In the genomic region with DNA sequence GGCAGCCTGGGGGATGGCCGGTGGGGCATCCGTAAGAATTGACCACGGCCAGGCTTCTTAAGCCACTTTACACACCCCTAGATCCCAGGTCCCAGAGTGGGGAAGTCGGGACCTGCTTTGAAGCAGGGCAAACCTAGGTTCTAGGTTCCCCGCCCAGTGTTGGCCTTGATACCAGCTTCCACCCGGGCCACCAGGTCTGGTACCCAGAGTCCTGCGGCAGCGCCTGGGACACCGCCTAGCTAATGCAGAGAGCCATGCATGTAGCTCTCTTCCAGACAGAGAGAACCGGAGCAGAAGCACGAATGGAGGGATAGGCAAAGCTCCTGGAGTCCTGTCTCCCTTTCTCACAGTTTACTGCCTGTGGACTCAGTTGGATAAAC, we compare ENCODE assay signal across 8 mouse cellular contexts. TPM values are rescaled to one million over a fixed set of nuclear protein-coding genes. Genes with fewer than 3 reads are reported as not detected.
DNase-seq lines count a peak whose midpoint lies in the region; ATAC-seq and TF ChIP-seq lines count a peak whose summit lies in the region.

No protein-coding gene starts in this region.

- peaks cover 7 to 18% of the 10 kb centered on the region in 2 experiments for H3K4me1 ChIP-seq in ES-E14 (ENCODE audit: control insufficient read depth in 2 of 2, insufficient read depth in 2 of 2, low read length in 2 of 2, poor library complexity in 1 of 2)
- H3K4me1 ChIP-seq in embryonic facial prominence, embryonic 10.5 days, result peaks cover 17% of the 10 kb centered on the region

- in situ Hi-C loops in ES-E14 (cut with MboI; ENCODE audit: low sequenced_read_pairs in 2 of 2, unreplicated experiment in 2 of 2), result no loop called here

- H3K27ac ChIP-seq in ES-E14 (ENCODE audit: insufficient read depth, low read depth, low read length, poor library complexity, severe bottlenecking), result peak overlapping the region; percentile 92
- H3K27ac ChIP-seq in embryonic facial prominence, embryonic 10.5 days (replicated peaks), result peak overlapping the region; percentile 87

- peaks cover 23% of the 10 kb centered on the region for H3K27me3 ChIP-seq in embryonic facial prominence, embryonic 10.5 days (replicated peaks; ENCODE audit: low read depth, poor library complexity, severe bottlenecking)

- peak overlapping the region; percentile 87 for H3K9ac ChIP-seq in ES-E14 (ENCODE audit: insufficient read depth, low read depth, low read length, poor library complexity, severe bottlenecking)

- WGBS in embryonic facial prominence, embryonic 10.5 days, result 2% methylated on average over 11 of the region's 11 CpGs

- peak; percentile 78 for ATAC-seq in cerebellum, adult (ENCODE audit: insufficient number of reproducible peaks, low FRiP score, low TSS enrichment)

- intact Hi-C loops in heart, postnatal 14 days (cut with DNase I), result no loop called here
- intact Hi-C loops in left cerebral cortex, postnatal 4 days (cut with DNase I), result no loop called here

- peaks cover 8% of the 10 kb centered on the region for H3K36me3 ChIP-seq in ES-E14 (ENCODE audit: control insufficient read depth, insufficient read depth, low read length, poor library complexity, severe bottlenecking)
- no peaks in the 10 kb centered on the region for H3K36me3 ChIP-seq in embryonic facial prominence, embryonic 10.5 days (replicated peaks)

- H3K4me3 ChIP-seq in ES-E14 (ENCODE audit: insufficient read depth in 1 of 2, low read depth in 1 of 2, low read length in 2 of 2, poor library complexity in 1 of 2, severe bottlenecking in 1 of 2), result peak overlapping the region; percentile 84 to 90
- H3K4me3 ChIP-seq in embryonic facial prominence, embryonic 10.5 days, result peak overlapping the region; percentile 83

- DNase-seq in cerebellum, adult 11 months, result no peak
- DNase-seq in ES-E14 (ENCODE audit: low read depth, low spot score), result no peak
- DNase-seq in embryonic facial prominence, embryonic 10.5 days (ENCODE audit: low spot score), result peak; percentile 51
- peak; percentile 16 to 17 for DNase-seq in heart, postnatal 14 days
- DNase-seq in left cerebral cortex, postnatal 4 days, result peak; percentile 59
- DNase-seq in naive thymus-derived CD4-positive, alpha-beta T cell, adult 2 months (ENCODE audit: low read depth), result peak; percentile 14
- DNase-seq in thymus, postnatal 25 days, result peak; percentile 38

- no peaks in the 10 kb centered on the region for H3K9me3 ChIP-seq in ES-E14 (ENCODE audit: control insufficient read depth, insufficient read depth, low read depth, low read length)
- H3K9me3 ChIP-seq in embryonic facial prominence, embryonic 10.5 days, result no peaks in the 10 kb centered on the region

TF ChIP-seq in ES-E14, 5 proteins besides CTCF, POLR2A, EP300 and RAD21:
- no peak for TF ChIP-seq ZC3H11A (IDR thresholded peaks at IDR 0.05; ENCODE audit: borderline replicate concordance, low read depth, low read length)
- no peak for TF ChIP-seq HCFC1 (IDR thresholded peaks at IDR 0.05; ENCODE audit: borderline replicate concordance, insufficient read depth, low read length)
TF ChIP-seq in ES-E14: peak in this region for 0.

RNA-seq across cellular contexts. Expression of gene Akap12, which starts 0.7 kb away (rescaled TPM):
- total RNA-seq in ES-E14 (2012; rRNA removed), result 346 and 466 TPM in 2 replicates
- polyA plus RNA-seq in embryonic facial prominence, embryonic 10.5 days (2016; fragmentation: Nextera tagmentation; extraction: Ambion mirVana), result 22.1 and 24.3 TPM in 2 replicates
- total RNA-seq in heart, postnatal 14 days (2021), result 10 to 100 TPM; 33.5 to 33.6 TPM
- total RNA-seq in left cerebral cortex, postnatal 4 days (2021), result 10 to 100 TPM; 61.6 to 63.4 TPM

Comparison
In these comparisons a context has a peak if more than half of its experiments do, and no peak if none do; other contexts are left out.
1. DNase-seq: peak in embryonic facial prominence, embryonic 10.5 days (single experiment), heart, postnatal 14 days (2 of 2), left cerebral cortex, postnatal 4 days (single experiment), naive thymus-derived CD4-positive, alpha-beta T cell, adult 2 months (single experiment) and thymus, postnatal 25 days (single experiment); none in cerebellum, adult 11 months (single experiment) and ES-E14 (single experiment).